Mouse (Mus musculus): ENCODE results near the gene Fkbp2. TPM values are rescaled to one million over a fixed set of nuclear protein-coding genes. Genes with fewer than 3 reads are reported as not detected.

The Fkbp2 gene
- polyA plus RNA-seq, 1 experiment from 2014 or later, result 120 TPM

- Histone ChIP-seq H3K4me2 (no peak overlapping the region), H3K4me3 (no peak overlapping the region), H3K27ac (replicated peaks) (no peak overlapping the region), H3K36me3 (no peaks in the 10 kb centered on the region), H3K9me3 (no peaks in the 10 kb centered on the region), H3K27me3 (peaks cover 95% of the 10 kb centered on the region), H3K4me1 (replicated peaks) (peaks cover 25% of the 10 kb centered on the region), H3K9ac (no peak overlapping the region)
- 0% methylated on average over 2 of the region's 2 CpGs for WGBS
- no peak for ATAC-seq (ENCODE audit: low read depth)
Measured at GRCm38 (mm10) chr19:6931002-6931401, 49.3 kb downstream of the Fkbp2 start.

GRCm38 (mm10) chr19:6928080-6928479, 52.2 kb downstream of the Fkbp2 start:
- Histone ChIP-seq H3K9ac (0 out of 2 replicates have a peak overlapping the region, but pooled peaks have one; percentile 26), H3K27me3 (peaks cover 95% of the 10 kb centered on the region), H3K4me2 (no peak overlapping the region), H3K27ac (replicated peaks) (no peak overlapping the region), H3K4me1 (replicated peaks) (peaks cover 25% of the 10 kb centered on the region), H3K4me3 (no peak overlapping the region), H3K9me3 (no peaks in the 10 kb centered on the region), H3K36me3 (no peaks in the 10 kb centered on the region)
- no peak for ATAC-seq (ENCODE audit: low read depth)
- 10% methylated on average over 9 of the region's 9 CpGs for WGBS

Other genes starting within 250 kb of the Fkbp2 start
- 8.4 and 9.8 TPM in 2 replicates for gene Rps6ka4, start 139.9 kb downstream of the Fkbp2 start, polyA plus RNA-seq (2015; fragmentation: Nextera tagmentation; extraction: Ambion mirVana)
- 0.54 and 1.3 TPM in 2 replicates for gene Ccdc88b, start 122.3 kb downstream of the Fkbp2 start, polyA plus RNA-seq (2015; fragmentation: Nextera tagmentation; extraction: Ambion mirVana)
- gene Trmt112, start 70.8 kb downstream of the Fkbp2 start, polyA plus RNA-seq (2015; fragmentation: Nextera tagmentation; extraction: Ambion mirVana), result 117 and 159 TPM in 2 replicates
- 294 and 302 TPM in 2 replicates for gene Prdx5, start 70.4 kb downstream of the Fkbp2 start, polyA plus RNA-seq (2015; fragmentation: Nextera tagmentation; extraction: Ambion mirVana)
- 15.5 and 16.9 TPM in 2 replicates for gene Esrra, start 58.7 kb downstream of the Fkbp2 start, polyA plus RNA-seq (2015; fragmentation: Nextera tagmentation; extraction: Ambion mirVana)
- 3.0 and 7.9 TPM in 2 replicates for gene Catsperz, start 55.1 kb downstream of the Fkbp2 start, polyA plus RNA-seq (2015; fragmentation: Nextera tagmentation; extraction: Ambion mirVana)
- 3.4 and 5.2 TPM in 2 replicates for gene Kcnk4, start 46.0 kb downstream of the Fkbp2 start, polyA plus RNA-seq (2015; fragmentation: Nextera tagmentation; extraction: Ambion mirVana)
- gene Bad, start 38.6 kb downstream of the Fkbp2 start, polyA plus RNA-seq (2015; fragmentation: Nextera tagmentation; extraction: Ambion mirVana), result 90.4 and 95.1 TPM in 2 replicates
- gene Gpr137, start 38.0 kb downstream of the Fkbp2 start, polyA plus RNA-seq (2015; fragmentation: Nextera tagmentation; extraction: Ambion mirVana), result 50.6 and 57.0 TPM in 2 replicates
- gene Ppp1r14b, start 5.5 kb downstream of the Fkbp2 start, polyA plus RNA-seq (2015; fragmentation: Nextera tagmentation; extraction: Ambion mirVana), result 191 and 211 TPM in 2 replicates
- gene Plcb3, start 4.0 kb downstream of the Fkbp2 start, polyA plus RNA-seq (2015; fragmentation: Nextera tagmentation; extraction: Ambion mirVana), result 23.8 and 27.3 TPM in 2 replicates
- gene Vegfb, start 7.2 kb upstream of the Fkbp2 start, polyA plus RNA-seq (2015; fragmentation: Nextera tagmentation; extraction: Ambion mirVana), result 37.2 and 39.3 TPM in 2 replicates
- gene Dnajc4, start 12.1 kb upstream of the Fkbp2 start, polyA plus RNA-seq (2015; fragmentation: Nextera tagmentation; extraction: Ambion mirVana), result 21.5 and 23.0 TPM in 2 replicates
- gene Nudt22, start 15.6 kb upstream of the Fkbp2 start, polyA plus RNA-seq (2015; fragmentation: Nextera tagmentation; extraction: Ambion mirVana), result 22.6 and 25.8 TPM in 2 replicates
- gene Trpt1, start 15.6 kb upstream of the Fkbp2 start, polyA plus RNA-seq (2015; fragmentation: Nextera tagmentation; extraction: Ambion mirVana), result 14.9 and 18.2 TPM in 2 replicates
- gene Fermt3, start 39.0 kb upstream of the Fkbp2 start, polyA plus RNA-seq (2015; fragmentation: Nextera tagmentation; extraction: Ambion mirVana), result 4.4 and 4.9 TPM in 2 replicates
- gene Stip1, start 59.5 kb upstream of the Fkbp2 start, polyA plus RNA-seq (2015; fragmentation: Nextera tagmentation; extraction: Ambion mirVana), result 244 and 248 TPM in 2 replicates
- gene Macrod1, start 76.3 kb upstream of the Fkbp2 start, polyA plus RNA-seq (2015; fragmentation: Nextera tagmentation; extraction: Ambion mirVana), result 4.4 and 5.2 TPM in 2 replicates
- gene Flrt1, start 125.2 kb upstream of the Fkbp2 start, polyA plus RNA-seq (2015; fragmentation: Nextera tagmentation; extraction: Ambion mirVana), result 9.6 and 10.9 TPM in 2 replicates
- gene Otub1, start 225.8 kb upstream of the Fkbp2 start, polyA plus RNA-seq (2015; fragmentation: Nextera tagmentation; extraction: Ambion mirVana), result 227 and 243 TPM in 2 replicates
- 918 and 1,011 TPM in 2 replicates for gene Cox8a, start 237.1 kb upstream of the Fkbp2 start, polyA plus RNA-seq (2015; fragmentation: Nextera tagmentation; extraction: Ambion mirVana)